Mouse (Mus musculus): Measurements from ENCODE around the gene As3mt.

Gene As3mt

DNA sequence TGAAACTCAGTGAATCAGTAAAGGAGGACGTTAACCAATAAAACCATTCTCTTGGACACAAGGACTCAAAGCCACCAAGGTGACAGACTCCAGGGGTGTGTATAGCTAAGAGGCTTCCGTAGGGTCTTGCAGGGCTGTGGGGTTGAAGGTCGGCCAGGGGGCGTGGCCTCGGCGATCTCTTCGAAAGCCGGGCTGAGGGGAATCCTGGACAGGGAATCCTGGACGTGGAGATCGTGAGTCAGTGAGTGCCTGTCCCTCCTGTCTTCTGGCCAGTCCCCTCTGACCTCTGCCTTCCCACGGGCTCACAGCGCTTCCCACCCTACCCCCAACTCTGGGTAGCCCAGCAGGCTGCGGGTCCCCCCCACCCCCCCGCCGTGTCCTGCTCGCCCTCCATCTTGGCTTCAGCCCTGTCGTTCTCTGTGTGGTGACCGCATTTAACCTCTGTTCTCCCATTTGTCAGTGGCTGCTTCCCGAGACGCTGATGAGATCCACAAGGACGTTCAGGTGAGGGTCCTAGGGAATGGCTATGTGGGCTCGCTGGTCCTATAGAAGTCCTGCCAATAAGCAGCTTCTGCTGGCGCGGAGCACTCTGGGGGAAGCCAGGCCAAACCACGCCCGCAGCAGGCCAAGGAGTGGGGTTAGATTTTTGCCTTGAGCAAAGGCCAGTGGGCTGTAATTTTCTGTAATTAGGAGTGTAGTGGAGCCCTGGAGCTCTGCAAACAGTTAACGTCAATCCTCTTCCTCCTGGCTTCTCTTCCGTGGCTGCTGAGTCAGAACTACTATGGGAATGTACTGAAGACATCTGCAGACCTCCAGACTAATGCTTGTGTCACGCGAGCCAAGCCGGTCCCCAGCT lies at the start of gene As3mt:
TSS of gene As3mt (plus strand) at position 163 of the 856 bp plus-strand sequence.
- DNase-seq (ENCODE audit: low spot score) = peak; percentile 52

DNA sequence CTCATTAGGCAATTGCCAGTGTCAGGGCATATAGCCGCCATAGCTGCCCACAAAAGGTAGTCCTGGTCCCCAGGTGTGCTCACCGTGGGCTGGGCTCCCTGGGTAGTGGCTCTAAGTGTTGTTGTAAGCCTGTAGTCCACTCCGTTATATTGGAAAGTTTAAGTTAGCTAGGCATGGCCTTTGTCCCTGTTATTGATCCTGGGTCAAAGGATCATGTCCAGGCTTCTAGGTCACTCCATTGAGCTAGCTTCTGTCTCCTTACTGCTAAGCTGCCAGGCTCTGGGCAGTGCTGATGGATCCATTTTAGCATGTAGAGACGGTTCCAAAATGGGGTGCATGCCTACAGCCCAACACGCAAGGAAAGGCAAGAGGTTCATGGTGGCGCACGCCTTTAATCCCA lies 48.9 kb upstream of the As3mt start:
- no peak for DNase-seq (ENCODE audit: low spot score)

DNA sequence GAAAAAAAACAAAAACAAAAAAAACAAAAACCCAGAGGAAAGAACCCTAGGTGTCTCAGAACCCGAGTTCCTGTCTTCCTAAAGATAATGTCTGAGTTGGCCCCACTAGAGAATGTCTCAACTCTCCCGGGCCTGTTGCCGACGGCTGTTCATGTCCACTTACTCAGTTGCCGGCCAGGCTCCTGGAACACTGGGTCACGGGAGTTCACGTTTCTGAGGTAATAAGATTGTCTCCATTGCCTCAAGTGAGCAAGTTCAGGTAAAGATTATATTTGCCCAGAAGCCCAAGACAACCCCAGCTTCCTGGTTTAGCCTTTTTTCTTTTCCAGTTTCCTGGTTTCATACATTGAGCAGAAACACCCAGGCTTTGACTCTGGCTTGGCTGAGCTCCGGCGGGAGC lies 48.4 kb upstream of the As3mt start:
- DNase-seq (ENCODE audit: low spot score) = no peak

DNA sequence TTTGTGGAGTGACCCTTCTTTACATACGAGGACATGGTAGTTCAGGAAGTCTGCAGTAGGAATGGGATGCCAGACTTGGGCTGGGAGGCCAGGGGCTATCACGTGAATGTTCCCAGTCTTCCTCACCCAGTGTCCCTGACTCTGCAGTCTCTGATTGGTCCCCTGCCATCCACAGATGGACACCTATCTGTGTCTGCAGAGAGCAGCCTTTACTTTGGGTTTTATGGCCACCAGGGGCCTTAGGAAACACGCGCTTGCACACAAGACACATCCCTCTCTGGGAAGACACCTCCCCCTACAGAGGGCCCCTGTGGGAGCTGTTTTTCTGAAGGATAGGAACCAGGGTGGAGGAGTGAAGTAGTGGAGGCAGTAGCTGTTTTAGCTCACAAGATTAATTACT lies 45.7 kb upstream of the As3mt start:
- no peak for DNase-seq (ENCODE audit: low spot score)

DNA sequence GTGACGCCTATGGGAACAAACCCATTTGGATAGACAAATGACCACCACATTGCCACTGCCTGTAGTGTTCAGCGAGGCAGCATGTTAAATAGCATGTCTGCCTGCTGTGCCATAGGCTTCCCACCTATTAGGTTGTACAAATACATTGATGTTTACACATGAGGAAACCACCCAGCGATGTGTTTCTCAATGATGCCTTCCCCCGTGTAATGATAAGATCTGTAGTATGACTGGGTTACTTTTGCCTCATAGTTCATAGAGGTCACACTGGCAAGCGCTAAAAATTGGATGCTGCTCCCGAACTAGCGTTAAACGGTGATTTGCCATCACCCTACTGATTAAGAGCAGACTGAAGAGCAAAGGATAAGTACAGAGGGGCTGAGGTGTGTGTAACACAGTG lies 45.0 kb upstream of the As3mt start:
- DNase-seq (ENCODE audit: low spot score) = no peak

DNA sequence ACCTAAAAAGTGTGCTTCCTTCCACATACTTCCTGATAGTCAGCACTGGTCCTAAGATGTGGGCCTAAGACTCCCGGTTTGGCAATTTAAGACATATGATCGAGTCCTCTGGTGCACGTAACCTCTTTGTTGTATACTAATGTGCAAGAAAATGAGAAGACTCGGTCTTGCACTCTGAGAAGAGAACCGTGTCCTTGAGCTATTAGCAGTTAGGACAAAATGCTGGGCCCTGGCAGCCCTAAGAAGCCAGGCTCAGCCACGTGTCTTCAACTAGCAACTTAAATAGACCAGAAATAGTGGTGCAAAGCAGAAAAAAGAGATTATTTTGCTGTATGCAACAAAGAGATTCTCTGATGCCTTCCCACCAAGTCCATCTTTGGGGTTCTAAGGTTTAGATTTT lies 44.5 kb upstream of the As3mt start:
- no peak for DNase-seq (ENCODE audit: low spot score)

DNA sequence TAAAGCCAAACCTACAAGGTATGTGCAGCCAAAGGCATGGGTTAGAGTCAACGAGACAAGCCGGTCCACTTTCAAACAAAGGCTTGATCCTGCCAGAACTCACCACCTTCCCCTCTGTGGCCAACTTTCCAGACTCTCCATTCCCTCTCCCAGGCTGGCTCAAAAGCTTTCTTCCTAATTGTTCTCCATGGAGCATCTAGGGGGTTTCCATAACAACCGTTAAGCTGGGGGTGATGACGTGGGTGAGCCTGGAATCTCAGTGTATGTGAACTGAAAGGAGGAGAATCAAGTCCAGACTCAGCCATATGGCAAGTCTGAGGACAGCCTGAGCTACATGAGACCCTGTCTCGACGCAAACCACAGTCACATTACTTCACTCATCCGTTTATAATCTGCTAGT lies 41.8 kb upstream of the As3mt start:
- DNase-seq (ENCODE audit: low spot score) = no peak

DNA sequence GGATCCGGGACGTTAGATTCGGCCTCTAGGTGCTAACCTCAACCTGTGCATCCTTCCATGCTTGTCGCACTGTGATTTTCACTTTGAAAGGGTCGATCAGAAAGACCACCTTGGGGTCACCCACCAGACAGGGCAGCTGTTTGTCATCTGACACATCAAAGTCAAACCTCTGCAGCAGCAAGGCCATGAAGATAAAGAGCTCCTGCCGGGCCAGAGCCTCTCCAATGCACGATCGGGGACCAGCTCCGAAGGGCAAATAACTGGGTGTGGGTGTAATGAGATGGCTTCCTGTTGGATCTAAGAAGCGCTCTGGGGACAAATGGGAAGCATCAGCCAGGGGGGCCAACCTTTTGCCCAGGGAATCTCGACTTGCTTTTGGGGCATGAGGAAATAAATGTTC lies 40.0 kb upstream of the As3mt start:
- no peak for DNase-seq (ENCODE audit: low spot score)

DNA sequence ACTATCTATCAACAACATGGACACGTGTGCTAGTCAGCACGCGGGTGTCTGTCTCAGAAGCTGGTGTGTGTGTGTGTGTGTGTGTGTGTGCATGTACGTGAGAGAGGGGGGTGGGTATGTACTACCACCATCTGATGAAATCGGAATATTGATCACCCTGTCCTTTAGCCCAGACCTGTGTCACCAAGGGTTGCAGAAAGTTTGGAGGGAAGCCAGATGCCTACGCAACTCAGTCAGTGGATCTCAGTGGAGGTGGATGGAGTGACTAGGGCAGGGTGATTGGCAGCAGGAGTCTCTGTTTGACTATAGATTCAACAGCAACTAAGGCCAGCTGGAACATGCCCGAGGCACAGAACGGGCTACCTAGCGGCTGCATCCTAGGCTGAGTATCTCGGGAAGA lies 39.0 kb upstream of the As3mt start:
- DNase-seq (ENCODE audit: low spot score) = no peak

DNA sequence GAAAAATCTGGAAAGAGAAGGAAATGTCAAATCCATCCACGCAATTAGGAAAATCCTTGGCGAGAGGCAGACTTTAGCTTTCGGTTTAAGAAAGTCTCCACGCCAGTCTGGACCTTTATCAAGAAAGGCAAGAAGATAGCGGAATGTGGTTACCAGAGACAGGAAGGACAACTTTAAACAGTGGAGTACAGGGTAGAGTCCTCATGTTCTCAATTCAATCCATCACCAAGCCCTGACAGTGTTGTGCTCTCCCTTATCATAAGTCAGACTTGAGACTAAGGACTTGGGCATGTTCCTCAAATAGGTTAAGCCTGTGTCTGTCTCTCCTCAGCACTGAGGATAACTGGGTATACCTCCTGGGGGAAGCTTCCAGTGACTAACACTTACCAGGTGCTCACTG lies 37.5 kb upstream of the As3mt start:
- DNase-seq (ENCODE audit: low spot score) = no peak

DNA sequence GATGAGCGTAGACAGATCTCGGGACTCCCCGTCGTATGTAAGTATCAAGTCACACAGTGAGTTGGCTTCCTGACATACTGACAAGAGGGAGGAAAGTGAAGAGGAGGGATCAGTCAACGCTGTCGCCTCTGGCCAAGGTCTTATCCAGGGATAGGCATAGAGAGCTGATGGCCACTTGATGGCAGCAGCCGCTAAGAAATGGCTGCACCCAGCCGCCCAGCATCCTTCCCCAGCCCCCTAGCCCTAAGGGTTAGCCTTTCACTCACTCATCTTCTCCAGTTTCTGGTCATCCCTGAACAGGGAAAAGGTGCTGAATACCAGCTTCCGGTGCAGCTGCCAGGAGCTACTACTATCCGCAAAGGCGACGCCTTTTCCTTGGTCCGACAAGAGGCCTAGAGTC lies 36.6 kb upstream of the As3mt start:
- DNase-seq (ENCODE audit: low spot score) = peak; percentile 40

DNA sequence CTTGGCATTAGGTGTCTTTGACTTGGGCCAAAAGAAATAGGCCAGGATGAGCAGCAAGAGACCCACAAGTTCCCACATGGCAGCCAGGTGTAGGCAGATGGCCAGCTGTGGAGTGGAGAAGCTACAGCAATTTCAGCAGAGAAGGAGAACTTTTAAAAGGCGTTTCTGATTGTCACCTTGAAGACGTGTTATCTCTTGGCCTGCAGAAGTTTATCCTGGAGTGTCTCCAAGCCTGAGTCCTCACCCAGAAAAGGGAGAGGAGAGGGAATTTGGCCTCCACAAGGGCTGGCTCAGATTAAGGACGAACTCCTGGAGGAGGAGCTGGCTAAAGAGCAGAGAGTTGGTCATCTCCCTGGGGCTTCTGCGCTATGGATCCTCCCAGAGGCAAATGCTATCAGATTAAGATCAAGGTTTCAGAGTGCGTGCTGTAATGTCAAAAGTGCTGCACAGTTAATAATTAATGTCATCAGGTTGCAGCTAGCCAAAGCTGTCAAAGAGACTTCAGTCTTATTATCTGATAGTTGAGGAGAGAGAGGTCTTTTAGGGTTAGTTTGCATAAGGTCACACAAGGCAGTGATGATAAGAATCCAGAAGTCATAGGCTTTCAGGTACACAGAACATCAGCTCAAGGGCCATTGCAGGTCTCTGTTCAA lies 34.4 kb upstream of the As3mt start, which contains the start of gene Cyp17a1:
TSS of gene Cyp17a1 (minus strand) at position 407 of the 653 bp plus-strand sequence.
- no peak for DNase-seq (ENCODE audit: low spot score)

DNA sequence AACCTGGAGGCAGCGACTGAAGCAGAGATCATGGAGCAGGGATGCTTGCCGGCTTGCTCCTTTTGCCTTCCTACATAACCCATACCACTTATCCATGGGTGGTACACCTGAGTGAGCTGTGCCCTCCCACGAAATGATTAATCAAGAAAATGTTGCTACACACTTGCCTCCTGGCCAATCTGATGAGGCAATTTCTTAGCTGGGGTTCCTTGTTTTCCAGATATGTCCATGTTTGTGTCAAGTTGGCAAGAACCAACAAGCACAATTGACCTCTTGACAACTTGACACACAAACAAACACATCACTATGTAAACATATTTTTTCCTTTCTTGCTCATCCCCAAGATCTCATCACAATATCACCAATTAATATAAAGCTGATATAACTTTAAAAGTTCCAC lies 31.6 kb upstream of the As3mt start:
- no peak for DNase-seq (ENCODE audit: low spot score)

DNA sequence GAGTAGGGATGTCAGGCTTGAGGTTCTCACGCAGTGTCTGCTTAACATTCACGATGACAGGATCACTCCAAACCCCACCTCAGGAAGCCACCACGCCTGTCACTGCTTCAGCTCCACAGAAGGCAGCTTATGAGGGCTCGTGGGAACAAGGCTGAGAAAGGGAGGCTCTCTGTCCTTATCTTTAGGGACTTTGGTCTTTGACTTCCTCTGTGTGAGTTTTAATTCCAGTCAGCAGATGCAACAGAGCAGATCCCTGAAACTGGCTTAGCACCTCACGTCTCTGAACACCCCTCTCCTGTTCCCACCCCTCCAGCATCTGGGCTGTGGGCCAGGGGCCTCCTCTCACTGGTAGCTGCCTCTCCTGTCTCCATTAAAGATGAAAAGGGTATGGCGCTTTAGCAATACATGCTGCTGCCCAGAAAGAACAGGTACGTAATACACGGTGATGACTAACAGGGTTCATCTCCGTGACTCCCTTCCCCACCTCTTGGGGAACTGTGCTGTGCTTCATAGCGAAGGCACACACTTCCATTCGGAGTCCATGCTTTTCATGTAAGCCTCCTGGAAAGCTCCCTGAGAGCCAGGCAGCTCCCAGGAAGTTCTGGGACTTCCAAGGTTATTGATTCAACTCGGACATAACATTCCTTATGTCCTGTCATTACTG lies 27.4 kb upstream of the As3mt start:
- DNase-seq (ENCODE audit: low spot score) = no peak

DNA sequence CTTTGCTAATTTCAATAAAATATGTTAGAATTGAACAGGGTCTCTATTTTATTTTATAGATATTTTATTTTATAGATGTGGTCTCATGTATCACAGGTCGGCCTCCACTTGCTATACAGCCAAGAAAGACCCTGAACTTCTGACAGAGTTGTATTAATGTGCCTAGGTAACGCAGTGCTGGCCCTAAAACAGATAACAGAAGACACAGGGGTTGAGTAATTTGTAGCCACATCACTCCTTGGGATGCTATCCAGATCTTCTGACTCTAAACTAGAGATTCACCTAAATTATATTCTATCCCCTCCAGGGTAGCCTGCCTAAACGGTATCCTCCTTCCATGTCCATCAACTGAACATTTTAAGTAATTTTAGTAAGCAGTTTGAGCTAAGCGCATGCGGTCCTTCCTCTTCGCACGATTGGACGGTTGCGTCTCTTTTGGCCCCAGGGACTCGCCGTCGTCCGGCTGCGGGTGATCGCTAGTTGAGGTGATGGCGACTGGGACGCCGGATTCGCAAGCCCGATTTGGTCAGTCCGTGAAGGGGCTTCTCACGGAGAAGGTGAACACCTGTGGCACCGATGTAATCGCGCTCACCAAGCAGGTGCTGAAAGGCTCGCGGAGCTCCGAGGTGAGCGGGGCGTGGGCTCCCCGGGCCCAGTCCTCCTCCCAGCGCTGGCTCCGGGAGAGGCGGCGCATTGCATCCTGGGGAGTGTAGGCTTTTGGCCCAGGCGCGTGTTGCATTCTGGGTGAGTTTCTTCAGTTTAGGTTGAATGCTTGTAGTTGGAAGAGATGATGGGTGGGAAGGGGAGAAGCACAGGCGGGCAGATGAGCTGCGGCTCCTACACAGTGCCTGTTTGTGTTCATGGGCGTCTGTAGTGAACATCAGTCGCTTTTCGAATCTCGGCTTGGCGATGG lies 17.5 kb upstream of the As3mt start, which contains the start of gene Borcs7:
TSS of gene Borcs7 (plus strand) at position 447 of the 913 bp plus-strand sequence.
- DNase-seq (ENCODE audit: low spot score) = peak; percentile 77

DNA sequence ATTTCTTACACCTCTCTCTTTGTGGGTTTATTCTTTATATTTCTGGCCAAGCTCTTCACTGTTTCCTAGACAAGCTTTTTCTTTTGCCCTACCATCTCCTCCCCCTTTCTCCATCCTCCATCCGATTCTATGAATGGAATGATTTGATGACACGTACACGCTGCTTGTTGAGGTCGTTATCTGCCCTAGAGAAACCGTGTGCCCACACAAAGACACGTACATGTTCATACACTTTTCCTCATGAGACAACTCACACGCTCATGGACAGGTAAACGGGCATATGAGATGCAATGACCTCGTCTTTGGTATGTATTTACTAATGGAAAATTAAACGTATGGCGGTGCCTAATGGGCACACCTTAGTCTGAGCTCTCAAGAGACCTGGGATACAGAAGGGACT lies 16.9 kb upstream of the As3mt start:
- DNase-seq (ENCODE audit: low spot score) = no peak

DNA sequence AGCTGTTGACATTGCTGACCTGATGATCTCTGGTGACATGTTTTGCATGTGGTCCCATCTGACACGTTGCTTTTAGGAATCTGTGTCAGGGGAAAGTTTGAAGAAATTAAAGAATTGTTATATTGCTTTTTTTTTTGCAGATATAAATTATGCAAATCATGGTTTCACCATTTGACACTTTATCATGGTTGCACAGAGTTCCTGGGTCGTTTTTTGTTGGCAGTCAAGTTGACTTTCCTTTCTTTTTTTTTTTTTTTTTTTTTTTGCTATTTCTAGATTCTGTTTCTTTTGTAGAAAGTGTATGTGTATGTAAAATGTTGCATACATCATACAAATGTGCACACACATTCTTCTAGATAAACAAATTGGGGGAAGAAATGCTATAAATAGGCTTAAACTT lies 16.2 kb upstream of the As3mt start:
- DNase-seq (ENCODE audit: low spot score) = no peak

DNA sequence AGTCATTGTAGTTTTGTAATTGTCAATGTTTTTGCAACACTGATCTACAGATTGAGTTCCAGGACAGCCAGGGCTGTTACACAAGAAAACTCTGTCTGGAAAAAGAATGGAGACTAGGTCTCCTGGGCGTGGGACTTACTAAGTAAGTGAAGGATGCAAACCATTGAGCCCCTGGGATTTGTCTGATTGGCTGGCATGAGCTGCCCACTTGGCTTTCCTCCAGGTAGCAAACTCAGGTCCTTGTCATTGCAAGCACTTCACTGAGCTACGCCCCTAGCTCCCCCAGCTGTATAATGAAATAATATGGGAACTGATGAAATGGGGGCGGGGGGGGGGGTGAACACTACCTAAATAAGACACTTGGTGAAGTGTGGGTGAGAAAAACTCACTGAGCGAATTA lies 14.1 kb upstream of the As3mt start:
- no peak for DNase-seq (ENCODE audit: low spot score)

DNA sequence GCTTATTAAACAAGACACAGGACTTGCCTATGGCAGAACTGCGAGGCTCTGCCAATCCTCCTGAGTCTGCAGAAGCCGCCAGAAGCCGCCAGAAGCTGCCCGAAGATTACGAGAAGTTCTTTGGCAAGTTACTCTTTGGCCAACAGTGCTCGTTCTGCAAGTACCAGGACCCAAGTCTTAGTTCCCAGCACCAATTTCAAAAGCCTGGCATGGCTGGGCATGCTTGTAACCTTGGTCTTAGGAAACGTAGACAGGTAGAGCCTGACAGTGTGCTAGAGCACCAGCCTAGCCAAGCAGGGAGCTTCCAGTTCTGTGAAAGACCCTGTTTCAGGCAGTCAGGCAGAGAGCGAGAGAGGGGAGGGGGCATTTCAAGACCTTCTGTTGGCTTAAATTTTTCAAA lies 10.8 kb upstream of the As3mt start:
- DNase-seq (ENCODE audit: low spot score) = no peak

DNA sequence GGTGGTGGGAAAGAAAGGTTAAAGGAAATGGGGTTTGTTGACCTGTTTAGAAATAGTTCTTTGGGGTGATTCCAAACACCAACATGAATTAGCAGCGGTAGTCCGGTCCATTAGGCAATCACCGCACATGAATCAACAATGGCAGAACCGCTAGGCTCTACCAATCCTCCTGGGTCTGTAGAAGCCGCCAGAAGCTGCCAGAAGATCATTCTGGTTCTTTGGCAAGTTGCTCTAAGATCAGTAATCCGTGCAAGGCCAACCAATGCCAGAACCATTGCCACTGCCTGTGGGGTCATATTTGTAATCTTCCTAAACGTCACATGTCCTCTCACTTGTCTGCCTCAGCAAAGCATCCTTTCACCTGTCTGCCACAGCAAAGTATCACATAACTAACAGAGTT lies 10.3 kb upstream of the As3mt start:
- no peak for DNase-seq (ENCODE audit: low spot score)

DNA sequence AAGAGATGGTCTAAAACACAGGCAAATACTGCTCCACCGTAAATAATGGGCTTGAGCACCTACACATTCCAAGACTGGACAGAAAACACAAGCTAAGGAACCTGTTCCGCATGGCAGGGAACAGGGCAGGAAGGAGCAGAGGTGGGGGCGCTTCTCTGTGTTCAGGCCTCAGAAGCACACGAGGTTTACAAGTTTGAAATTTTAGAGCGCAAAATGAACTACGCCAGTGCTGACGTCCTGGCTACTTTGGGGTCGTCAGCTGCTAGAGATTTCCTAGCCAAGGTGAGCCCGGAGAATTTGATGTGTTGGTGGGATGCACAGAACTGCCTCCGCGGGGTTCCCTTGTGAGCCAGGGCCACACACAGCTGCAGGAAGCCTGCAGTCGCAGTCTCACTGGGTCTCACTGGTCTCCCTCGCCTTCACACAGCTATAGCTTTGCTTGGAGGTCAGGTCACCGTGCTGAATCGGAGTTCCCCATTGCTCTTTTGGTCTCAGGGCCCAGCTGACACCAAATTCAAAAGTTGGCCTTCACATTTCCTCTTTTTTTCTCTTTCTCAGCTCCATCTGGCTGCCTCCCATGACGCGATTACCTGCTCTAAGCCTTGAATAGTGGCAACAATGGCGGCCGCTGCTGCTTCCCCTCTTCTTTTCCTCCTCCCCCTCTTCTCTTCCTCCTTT lies 9.3 kb upstream of the As3mt start:
- DNase-seq (ENCODE audit: low spot score) = no peak

Data from T-cell, adult 2 months (primary cell).